Mouse (Mus musculus): ENCODE measurements around the gene Lrrc17.
"Not testable (repeated sequence)": the region's sequence is repeated elsewhere in the genome, so short reads cannot be mapped to it uniquely, and the experiment has no call there.

Lrrc17 gene

DNA sequence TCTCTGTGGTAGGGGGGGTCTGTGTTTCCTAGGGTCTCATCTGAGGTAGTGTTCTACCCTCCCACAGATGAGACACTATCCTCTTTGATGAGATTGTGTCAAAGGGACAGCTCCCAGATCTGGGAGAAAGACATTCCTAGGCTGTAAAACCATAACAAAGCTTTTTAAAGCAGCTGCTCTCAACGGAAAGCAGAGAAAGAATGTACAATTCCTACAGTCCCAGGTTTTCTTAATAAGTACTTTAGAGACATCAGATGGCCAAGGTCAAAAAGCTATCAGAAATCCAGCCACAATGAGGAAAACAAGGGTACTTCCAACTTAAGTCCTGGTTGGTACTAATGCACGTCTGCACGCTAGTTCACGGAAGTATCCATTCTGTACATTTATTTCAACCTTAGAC lies 1.1 kb upstream of the Lrrc17 start:
- no peak for DNase-seq (ENCODE audit: low spot score in 2 of 2)

DNA sequence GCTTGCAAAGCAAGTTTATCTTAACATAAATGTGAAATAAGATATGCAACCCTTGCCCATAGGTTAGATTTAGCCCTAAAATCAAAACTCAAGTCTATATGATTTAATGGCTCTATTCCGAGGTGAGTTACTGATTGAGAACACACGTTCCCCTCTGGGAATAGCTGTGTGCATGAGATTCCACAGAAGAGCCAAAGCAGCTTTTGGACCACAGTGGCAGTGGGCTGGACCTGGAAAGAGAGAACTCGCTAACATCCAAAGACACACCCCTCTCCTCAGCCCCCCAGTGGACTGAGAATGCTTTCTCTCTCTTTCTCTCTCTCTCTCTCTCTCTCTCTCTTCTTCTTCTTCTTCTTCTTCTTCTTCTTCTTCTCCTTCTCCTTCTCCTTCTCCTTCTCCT lies 1.5 kb downstream of the Lrrc17 start:
- no peak for DNase-seq (ENCODE audit: low spot score in 2 of 2)

DNA sequence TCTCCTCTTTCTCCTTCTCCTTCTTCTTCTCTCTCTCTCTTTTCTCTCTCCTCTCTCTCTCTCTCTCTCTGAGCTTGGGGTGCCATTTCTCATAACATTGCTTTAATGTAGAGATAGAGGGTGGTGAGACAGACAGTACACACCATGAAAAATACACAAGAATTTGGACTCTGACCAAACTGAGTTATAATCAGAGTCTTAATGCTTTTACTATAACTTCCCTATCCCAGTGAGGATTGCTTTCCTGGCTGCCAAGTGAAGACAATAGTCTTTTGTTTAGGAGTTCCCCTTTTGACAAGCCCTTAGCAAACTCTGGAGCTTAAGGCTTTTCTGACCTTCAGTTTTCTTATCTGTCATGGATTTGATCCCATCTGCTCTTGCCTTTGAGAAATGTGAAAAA lies 1.9 kb downstream of the Lrrc17 start:
- DNase-seq (ENCODE audit: low spot score in 2 of 2): no peak

DNA sequence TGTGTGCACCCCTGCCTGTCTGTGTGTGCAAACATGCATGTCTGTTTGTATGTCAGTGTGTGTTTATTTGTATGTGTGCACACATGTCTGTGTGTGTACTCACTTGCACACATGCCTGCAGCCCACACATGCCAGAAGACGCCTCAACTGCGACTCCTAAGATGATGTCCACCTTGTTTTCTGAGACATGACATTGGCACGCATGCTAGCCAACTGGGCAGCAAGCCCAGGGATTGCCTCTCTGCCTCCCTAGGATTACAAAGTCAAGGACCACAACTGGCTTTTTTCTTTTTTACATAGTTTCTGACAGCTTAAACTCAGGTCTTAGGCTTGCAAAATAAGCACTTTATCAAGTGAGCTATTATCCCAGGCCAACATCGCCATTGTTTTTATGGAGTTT lies 2.4 kb downstream of the Lrrc17 start:
- no peak for DNase-seq (ENCODE audit: low spot score in 2 of 2)

DNA sequence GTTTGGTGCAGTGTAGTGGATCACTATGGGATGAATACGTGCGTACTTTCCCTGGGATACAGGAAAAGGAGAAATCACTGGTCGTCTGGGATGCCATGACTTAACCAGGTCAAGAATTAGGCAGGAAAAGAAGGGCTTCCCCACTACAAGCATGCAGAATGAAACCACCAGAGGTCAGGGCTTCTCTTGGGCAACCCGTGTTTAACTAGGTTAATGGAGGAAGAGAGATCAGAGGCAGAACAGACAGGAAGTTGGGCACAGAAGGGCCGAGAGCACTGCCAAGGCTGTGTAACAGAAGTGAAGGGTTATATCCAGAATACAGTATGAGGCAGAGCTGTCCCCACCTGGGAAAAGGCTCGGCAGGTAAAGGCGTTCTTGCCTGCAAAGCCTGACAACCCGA lies 3.6 kb downstream of the Lrrc17 start:
- DNase-seq (ENCODE audit: low spot score in 2 of 2): no peak

DNA sequence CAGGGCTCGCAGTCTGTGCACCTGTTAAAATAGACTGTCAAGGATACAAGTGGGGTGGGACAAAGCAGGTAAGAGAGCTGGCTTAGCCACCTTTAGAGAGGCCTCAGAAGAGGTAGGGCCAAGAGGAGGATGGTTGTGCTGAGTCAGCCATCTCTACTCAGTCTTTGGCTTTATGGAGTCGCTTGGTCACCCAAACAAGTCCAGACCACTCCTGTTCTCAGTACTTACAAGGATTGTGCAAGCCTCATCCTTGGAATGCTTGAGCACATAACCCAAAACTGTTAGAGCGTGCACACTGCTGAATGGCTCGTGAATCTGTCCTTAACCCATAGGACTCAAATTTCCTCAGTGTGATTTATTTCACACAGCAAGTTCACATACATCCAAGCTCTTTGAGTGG lies 10.3 kb downstream of the Lrrc17 start:
- DNase-seq (ENCODE audit: low spot score in 2 of 2): no peak

DNA sequence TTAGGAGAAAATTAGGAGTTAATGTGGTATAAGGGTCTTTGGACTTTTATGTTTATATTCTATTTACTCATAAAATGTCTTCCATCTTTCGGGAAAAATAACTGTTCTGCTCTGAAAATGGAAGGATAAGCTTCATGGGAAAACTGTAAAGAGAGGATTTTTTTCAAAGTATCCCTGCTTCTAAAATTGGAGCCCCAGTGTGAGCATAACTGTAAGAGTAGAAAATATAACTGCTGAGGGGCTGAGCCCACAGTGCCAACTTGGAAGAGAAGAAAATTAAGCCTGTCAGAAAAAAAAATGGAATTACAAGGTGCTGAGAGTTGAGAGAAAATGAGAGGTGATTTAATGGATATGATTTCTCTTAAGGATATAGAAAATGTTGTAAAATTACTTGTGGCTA lies 11.4 kb downstream of the Lrrc17 start:
- DNase-seq (ENCODE audit: low spot score in 2 of 2): no peak

DNA sequence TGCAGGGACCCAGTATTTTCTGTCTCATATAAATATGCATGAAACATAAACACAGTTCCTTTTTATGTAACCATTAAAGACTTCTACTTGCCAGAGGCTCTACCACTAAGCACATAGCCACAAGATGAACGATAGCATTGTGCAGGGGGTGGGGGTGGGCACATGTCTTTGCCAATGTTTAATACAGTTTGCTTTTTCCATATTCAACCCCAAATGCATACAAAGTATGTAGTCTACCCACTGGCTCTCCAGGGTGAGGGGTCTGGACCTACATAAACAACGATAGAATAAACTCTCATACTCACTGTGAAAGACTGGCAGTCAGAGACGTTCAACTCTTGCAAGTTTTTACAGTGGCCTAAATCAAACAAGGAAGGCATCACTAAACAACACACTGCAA lies 13.1 kb downstream of the Lrrc17 start:
- DNase-seq (ENCODE audit: low spot score in 2 of 2): no peak

DNA sequence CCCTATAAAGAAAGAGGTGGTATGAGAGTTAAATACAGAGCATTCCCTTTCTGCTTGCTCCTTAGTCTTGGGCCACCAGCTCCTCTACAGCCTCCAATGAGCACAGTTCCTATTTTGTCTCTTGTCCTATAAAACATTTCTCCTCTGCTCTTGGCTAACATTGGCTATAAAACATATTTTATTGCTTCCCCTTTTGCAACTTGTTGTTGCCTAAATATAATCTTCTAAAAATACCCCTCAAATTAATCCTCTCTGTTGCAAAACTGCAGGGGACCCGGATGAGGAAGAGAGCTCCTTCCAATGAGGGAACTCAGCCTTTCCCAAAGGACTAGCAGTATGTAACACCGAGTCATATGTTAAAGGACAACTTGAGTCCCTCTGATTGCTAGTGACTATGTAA lies 20.6 kb downstream of the Lrrc17 start:
- DNase-seq (ENCODE audit: low spot score in 2 of 2): no peak

DNA sequence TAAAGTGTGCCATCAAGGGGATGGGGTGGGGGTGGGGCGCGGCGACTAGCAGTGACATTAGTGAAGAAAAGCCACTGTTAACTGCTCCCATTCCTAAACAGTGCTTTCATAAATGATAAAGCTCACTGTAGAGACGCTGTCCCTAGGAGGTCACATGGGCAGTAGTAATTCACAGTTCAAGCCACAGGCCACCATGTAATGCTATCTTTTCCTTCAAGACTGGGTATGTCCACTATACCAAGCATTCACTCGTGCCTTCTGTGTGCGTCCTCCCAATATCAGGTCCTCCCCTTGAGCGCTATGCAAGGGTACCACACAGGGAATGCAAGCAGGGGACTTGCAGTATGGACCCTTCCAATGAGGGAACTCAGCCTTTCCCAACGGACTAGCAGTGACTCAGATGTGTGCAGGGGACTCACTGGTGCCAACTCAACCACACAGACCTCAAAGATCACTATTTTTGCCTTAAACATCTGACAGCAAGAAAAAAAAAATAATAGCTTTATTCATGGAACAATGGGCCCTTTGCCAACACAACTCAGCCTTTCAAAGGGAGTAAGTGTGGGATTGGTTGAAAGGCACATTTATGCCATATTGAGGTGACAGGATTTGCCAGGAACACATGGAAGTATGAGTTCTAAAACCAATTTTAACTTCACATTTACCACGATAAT lies 22.2 kb downstream of the Lrrc17 start:
- no peak for DNase-seq (ENCODE audit: low spot score in 2 of 2)

DNA sequence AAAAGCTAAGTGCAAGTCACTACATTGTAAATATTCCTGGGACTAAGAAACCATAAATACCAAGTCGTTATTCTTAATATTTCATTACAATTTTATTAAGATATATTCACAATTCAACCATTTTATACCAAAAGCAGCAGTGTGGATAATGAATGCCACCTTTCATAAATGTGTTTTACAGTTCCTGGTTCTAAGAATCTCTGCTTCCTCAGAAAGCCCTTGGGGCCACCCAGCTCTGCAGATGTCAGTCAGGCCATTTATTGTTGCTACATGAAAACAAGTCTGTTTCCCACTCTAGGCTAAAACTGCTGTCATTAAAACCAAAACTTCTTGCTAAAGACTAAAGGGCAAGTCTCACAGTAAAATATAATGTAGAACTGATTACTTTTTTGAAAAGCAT lies 24.4 kb downstream of the Lrrc17 start:
- DNase-seq (ENCODE audit: low spot score in 2 of 2): no peak

DNA sequence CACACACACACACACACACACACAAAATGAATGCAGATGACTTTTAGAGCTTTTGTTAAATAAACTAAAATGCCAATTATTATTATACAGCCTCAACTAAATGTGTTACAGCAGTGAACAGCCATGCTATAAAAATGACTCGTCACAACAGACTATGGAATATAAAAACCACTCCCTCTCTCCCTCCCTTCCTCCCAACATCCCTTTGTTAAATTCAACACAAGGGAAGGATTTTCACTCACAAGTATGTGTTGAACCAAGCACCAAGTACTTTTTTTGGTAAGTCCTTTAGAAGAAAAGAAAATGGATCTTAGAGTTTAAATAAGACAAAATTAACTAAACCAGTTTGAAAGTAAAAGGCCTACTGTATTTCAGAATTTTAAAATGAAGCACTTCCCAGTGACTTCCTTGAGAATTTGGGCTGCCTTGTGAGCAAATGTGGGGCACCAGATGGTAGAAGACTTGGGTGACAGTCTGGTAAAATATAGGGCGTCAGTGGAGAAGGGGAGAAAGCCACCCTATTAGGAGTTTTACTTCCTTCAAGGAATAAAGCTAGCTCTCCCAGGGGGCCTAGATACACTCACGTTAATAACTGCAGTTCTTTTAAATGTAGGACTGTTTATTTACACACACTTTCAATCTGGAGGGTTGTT lies 29.5 kb downstream of the Lrrc17 start:
- DNase-seq (ENCODE audit: low spot score in 2 of 2): no peak

DNA sequence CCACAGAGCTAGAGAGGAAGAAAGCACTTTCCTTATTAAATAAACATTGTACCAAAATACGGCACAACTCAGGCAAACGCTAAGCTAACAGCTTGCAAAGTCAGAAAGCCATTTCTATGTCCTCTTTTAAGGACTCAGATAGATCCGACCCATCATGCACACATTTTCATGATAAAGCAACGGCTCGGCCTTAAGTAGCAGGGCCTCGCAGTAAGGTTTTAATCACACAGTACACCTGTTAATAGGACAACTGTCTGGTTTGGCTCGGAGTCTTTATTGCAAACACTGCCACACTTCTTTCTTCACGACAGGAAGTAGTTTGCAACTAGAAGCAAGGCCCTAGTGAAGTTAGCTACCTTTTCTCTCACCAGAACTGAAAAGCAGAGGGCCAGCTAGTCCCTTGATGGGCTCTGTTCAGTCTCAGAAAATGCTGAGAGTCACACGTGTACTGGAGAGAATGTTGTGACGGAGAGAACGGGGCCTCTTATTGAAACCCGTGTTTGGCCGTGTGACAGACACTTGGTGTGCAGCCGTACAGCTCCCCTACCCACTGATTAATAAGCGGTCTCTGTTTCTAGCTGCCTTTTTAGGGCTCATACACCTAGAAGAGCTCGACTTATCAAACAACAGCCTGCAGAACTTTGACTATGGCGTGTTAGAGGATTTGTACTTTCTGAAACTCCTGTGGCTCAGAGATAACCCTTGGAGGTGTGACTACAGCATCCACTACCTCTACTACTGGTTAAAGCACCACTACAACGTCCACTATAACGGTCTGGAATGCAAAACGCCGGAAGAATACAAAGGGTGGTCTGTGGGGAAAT lies 31.2 kb downstream of the Lrrc17 start:
- DNase-seq (ENCODE audit: low spot score in 2 of 2): no peak

DNA sequence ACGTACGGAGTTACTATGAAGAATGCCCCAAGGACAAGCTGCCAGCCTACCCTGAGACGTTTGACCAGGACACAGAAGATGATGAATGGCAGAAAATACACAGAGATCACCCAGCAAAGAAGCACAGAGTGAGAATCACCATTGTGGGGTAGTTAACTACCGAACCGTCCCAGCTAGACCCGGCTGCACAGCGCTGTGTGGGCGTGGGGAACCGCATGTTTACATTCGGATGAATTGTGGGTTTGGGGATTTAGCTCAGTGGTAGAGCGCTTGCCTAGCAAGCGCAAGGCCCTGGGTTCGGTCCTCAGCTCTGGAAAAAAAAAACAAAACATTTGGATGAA lies 31.8 kb downstream of the Lrrc17 start:
- DNase-seq (ENCODE audit: low spot score in 2 of 2): no peak

DNA sequence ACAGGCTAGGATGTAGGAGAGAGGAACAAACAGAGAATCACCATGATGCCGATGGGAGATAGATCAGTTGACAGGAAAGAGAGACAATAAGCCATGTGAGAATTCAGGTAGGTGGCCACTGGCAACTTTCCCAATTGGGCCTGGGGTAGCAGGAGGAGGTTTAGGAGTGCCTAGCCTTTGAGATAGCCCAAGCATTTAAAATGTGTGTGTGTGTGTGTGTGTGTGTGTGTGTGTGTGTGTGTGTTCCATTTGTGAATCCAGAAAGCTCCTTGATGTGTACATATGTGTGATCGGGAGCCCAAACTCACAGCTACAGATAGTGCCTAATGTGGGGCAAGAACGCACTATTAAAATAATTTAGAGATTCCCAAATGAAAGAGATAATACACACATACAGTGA lies 34.8 kb downstream of the Lrrc17 start:
- no peak for DNase-seq (ENCODE audit: low spot score in 2 of 2)

DNA sequence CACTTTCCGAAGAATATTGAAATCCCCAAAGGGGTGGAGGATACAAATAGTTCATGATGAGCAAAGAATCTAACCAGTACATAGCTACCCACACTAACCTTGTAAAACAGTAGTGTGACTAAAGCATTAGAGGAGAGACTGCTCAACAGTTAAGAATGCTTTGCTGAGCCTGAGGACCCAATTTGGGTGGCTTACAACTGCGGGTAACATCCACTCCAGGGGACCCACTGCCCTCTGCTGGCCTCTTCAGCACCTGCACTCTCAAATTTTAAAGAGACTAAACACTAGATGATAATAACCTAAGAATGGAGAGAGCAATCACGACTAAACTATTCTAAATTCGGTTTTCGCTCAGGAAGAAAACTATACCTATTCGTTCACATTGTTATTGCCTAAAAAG lies 43.4 kb downstream of the Lrrc17 start:
- peak in 1 of 2 experiments; percentile 48 for DNase-seq (ENCODE audit: low spot score in 2 of 2)

DNA sequence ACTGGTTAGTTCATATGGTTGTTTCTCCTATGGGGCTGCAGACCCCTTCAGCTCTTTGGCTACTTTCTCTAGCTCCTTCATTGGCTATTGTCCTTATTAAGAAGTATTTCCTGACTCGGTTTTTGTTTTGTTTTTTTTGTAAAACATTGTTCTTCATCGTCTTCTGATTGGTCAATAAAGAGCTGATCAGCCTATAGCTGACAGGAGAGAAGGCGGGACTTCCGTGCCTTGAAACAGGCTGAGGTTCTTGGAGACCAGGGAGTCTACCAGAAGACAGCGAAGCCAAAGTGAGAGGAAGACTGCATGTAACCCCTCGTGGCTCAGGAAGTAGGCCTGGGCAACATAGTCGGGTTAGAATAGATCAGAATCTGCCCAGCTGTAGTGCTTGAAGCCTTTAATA lies 44.3 kb downstream of the Lrrc17 start:
- DNase-seq (ENCODE audit: low spot score in 2 of 2): no peak

DNA sequence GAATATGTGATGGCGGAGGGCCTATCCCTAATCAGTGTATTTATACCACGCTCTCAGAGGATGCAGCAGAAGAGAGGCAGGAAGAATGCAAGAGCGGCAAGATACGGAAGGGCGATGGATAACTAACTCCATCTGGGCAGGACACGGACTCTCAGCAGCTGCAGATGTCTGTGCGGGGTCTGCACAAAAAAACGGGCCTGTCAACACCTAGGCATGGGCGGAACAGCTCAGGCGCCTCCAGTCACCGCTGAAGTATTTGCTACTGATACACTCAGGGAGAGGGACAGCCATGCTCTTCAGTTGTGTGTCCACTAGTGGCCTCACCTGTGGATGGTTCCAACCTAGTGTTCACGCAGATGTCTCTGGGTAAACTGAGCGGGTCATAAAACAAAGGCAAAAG lies 44.9 kb downstream of the Lrrc17 start:
- no peak for DNase-seq (ENCODE audit: low spot score in 2 of 2)

DNA sequence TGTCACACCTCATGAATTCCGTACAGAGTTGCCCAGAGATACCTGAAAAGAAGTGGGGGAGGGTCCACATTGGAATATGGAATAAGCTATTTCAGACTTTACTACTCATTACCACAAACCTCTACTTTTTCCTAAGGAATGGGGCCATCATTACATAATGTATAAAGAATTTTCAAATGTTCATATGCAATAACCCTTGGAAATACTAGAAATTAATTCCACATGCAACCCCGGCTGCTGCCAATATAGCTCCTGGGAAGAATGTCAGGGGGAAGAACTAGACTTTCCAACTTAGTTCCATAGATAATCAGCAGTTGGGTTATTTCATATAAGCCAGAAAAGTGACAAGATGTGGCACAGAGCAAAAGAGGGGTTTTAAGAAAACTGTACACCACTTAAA lies 48.7 kb downstream of the Lrrc17 start:
- no peak for DNase-seq (ENCODE audit: low spot score in 2 of 2)

DNA sequence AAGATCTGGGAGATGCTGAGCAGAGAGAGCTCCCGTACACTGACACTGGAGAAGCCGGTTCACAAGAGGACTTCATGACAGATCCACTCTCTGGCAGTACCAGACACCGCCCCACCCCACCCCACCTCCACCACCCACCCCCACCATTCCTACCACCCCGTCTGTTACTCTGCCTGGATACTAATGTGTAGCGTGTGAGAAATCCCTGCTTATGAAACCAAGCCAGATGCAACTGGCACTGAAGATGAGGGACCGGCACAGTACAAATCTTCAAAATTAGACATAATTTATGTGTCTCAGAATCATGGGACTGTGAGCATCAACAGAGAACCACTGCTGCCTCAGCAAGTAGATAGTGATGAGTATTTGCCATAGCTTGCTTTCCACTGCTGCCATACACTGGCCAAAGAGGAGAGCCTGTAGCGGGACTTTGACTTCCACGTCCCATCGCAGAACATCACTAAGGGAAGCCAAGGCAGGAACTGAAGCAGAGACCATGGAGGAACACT lies 49.9 kb downstream of the Lrrc17 start:
- no peak for DNase-seq (ENCODE audit: low spot score in 2 of 2)

DNA sequence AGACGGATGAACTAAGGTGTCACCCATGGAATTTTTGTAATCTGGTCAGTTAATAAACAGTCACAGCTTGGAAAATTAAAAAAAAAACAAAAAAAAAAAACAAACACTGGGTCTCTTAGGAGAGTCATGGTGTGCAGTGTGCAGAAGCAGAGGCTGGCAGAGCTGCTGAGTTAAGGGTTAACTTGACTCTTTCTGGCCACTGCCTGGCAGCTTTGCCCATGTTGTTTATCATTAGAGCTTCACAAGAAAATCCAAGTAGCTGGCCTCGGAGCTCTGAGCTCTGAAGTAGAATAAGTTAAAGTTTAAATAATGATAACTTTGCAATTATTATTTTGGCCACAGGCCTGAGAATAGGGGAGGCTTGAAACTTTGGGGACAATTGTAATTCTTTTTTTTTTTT lies 56.2 kb downstream of the Lrrc17 start:
- DNase-seq (ENCODE audit: low spot score in 2 of 2): not testable (repeated sequence)

DNA sequence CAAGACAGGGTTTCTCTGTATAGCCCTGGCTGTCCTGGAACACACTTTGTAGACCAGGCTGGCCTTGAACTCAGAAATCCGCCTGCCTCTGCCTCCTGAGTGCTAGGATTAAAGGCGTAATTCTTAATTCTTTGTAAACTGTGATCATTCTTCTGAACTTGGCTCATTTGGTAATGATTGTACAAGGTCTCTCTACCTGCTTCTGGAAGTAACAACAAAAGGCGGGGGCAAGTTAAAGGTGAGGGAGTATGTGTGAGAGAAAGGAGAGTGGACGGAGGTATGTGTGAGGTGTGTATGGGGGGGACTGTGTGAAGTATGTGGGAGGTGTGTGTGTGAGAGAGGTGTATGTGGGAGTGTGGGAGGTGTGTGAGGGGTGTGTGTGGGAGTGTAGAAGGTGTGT lies 56.6 kb downstream of the Lrrc17 start:
- DNase-seq (ENCODE audit: low spot score in 2 of 2): no peak

DNA sequence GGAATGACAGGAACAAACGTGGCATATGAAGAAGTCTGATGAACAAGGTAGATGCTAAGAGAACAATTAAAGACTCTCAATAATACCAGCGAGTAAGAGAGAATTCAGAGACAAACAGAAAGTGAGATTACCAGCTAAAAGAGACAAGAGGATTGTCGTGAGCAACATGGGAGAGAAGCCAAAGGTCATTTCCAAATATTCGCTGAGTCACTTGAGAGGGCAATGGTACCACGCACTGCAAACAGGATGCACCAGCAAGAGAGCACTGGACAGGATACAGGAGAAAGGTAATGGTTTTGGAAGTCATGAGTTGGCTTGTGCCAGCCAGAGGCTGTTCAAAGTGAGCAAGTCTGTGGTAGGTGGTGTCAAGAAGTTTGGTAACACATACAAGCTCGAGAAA lies 62.6 kb downstream of the Lrrc17 start:
- DNase-seq (ENCODE audit: low spot score in 2 of 2): no peak
